Mouse (Mus musculus): ENCODE data around the gene Pip4k2a. TPM values are rescaled to one million over a fixed set of nuclear protein-coding genes. Genes with fewer than 3 reads are reported as not detected.
A peak's percentile ranks its signal among the peaks of the same experiment; 100 is the strongest.
"Not testable (repeated sequence)": the region's sequence is repeated elsewhere in the genome, so short reads cannot be mapped to it uniquely, and the experiment has no call there.

Gene Pip4k2a
- 10 to 100 TPM; 35.5 to 37.2 TPM for total RNA-seq (2021)

GRCm38 (mm10) chr2:18998054-18998478, at the start of gene Pip4k2a, which contains the start of gene 4930426L09Rik:
Gene Pip4k2a, minus strand, starts transcription at chr2:18998126.
Gene 4930426L09Rik, plus strand, starts transcription at chr2:18998343.
- intact Hi-C loops (cut with DNase I) = loop anchor here (5.0 to 10.0 kb wide), 3 partner anchors 83 to 323 kb away; partner anchors contain the start of genes Bmi1 and Commd3
- DNase-seq (ENCODE audit: extremely low spot score in 1 of 2, low spot score in 2 of 2) = peak; percentile 87 to 96

DNA sequence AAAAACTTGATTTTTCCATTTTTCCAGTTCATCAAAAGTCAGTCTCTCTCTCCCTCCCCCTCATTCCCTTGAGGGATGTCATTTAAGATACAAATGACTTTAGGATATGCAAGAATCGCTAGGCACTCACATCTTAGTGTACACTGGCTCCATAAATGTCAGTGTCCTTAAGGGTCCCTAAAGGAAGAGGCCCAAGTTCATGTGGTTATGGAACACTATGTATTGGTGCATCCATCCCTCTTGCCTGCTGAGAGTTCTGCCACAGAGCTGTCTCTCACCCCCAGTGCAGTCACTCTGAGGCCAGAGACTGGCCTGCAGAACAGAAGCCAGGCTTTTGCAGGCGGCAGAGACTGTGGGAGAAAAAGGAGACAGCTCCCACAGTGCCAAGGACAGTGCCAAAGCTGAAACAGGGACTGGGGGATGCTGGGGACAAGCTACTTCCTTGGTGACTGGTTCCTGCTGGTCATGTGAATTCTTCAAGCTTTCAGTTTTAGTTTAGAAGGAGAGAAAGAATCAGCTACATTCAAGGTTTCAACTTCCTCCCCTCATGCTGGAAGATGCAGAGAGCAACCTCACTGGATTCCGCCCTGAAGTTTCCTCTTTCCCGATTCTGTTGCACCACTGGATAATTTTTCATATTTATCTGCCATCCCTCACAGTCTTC, 40.1 kb upstream of the Pip4k2a start:
- no peak for DNase-seq (ENCODE audit: extremely low spot score in 1 of 2, low spot score in 2 of 2)
- intact Hi-C loops (cut with DNase I) = no loop called here

- intact Hi-C loops (cut with DNase I) = no loop called here
- DNase-seq (ENCODE audit: extremely low spot score in 1 of 2, low spot score in 2 of 2) = peak in 1 of 2 experiments; percentile 30
Measured at GRCm38 (mm10) chr2:19037430-19037829, 39.5 kb upstream of the Pip4k2a start.

DNA sequence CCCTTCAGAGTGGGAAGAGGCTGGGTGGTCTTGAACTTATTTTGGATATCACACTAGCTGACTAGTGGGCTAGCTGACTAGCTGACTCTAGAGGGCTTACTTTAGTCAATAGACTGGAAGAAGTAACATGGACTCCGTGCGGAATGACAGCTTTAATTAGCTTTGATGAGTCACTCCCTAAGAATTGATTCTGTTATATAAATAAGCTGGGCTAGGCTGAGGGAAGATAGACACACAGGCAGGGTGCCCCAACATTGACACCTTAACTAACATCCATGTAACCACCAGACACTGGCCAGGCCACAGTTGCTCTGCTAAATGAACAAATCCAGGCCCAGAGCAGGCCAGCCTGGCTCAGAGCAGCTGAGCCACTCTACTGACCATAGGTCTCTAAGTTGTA, 26.9 kb upstream of the Pip4k2a start:
- DNase-seq (ENCODE audit: extremely low spot score in 1 of 2, low spot score in 2 of 2) = no peak
- intact Hi-C loops (cut with DNase I) = no loop called here

DNA sequence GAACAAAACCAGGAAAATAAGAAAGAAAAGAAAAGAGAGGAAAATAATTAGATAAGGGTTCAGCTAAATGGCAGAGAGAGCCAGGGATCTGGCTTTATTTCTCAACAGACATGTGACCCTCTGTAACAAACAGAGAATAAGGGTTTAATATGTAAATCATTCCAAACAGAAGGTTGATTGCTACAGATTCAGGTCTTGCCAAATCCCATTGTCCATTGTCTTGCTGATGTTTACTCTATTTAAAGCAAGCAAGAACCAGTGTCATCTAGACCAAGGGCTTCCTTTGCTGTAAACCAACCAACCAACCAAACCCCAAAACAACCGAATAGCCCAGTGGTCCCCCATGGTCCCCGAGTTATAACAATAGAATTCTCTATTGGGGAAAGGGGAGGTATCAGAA, 20.1 kb upstream of the Pip4k2a start:
- intact Hi-C loops (cut with DNase I) = no loop called here
- no peak for DNase-seq (ENCODE audit: extremely low spot score in 1 of 2, low spot score in 2 of 2)

DNA sequence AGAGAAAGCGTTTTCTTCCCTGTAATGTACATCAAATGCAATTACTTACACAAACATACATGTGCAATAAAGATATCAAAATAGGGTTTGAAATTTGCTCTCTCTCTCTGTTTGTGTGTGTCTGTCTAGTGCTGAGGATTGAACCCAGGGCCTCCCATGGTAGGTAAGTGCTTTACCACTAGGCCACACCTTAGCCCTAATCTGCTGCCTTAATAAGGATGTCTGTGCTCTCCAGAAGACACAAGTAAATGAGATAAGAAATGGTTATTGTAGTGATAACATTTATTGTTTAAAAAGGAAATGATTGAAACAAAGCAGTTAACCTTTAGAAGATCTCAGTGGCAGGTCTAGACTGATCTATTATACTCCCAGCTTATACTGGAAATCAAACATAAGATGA, 18.9 kb upstream of the Pip4k2a start:
- intact Hi-C loops (cut with DNase I) = no loop called here
- DNase-seq (ENCODE audit: extremely low spot score in 1 of 2, low spot score in 2 of 2) = no peak

DNA sequence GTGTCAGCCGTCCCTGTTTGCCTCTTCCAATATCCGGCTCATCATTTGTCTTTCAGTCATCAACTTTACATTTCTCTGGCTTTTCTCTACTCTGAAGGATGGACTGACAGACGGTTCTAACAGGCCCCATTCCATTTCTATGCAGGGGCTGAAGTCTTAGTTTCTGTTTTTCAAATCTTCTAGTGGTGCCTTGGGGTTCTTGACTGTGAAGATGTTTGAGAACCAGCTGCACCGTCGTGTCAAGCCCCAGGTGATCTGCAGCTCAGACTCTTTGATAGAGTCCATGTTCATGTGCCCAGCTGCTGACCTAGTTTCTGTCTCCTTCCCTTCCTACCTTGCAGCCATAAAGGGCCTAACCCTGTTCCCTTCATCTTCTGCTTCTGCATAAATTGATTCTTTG, 18.4 kb upstream of the Pip4k2a start:
- intact Hi-C loops (cut with DNase I) = no loop called here
- DNase-seq (ENCODE audit: extremely low spot score in 1 of 2, low spot score in 2 of 2) = no peak

DNA sequence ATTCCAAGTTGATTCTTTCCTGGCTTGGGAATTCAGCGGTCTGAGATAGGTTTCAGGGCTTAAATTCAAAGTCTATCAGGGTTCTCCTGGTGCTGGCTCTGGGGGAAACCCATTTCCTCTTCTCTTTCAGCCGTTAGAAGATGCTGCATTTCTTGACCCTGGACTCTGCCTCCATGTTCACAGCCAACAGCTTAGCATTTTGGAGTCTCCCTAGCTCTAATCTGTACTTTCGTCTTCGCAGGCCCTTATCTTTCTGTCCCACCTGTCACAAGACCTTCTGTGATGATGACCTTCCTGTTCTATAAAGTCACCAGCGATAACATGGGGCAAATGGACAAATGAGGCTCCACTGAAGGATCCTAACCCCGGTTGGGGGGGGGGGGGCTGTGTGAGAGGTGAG, 13.5 kb upstream of the Pip4k2a start:
- intact Hi-C loops (cut with DNase I) = no loop called here
- no peak for DNase-seq (ENCODE audit: extremely low spot score in 1 of 2, low spot score in 2 of 2)

- intact Hi-C loops (cut with DNase I); DNase-seq (ENCODE audit: extremely low spot score in 1 of 2, low spot score in 2 of 2): not testable (repeated sequence)
Measured at GRCm38 (mm10) chr2:19010541-19010940, 12.6 kb upstream of the Pip4k2a start.

GRCm38 (mm10) chr2:19007580-19007979, 9.7 kb upstream of the Pip4k2a start:
- DNase-seq (ENCODE audit: extremely low spot score in 1 of 2, low spot score in 2 of 2) = no peak
- intact Hi-C loops (cut with DNase I) = no loop called here

DNA sequence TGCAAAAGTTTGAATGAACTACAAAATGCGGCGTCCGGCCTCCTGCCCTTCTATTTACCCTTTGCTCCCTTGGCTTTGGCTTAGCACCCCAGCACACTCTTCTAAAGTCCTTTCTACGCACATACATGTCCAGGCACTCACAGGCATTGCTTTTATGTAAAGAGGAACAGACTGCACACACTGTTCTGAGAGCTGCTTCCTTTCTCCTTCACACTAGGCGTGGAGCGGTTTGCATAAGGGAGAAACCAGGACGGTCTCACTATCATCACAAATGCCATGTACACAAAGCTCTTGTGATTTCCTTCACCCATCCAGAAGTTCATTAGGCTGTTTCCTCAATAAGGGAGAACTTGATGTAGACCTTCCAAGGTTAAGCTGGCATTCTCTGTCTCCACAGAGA, 8.2 kb upstream of the Pip4k2a start:
- DNase-seq (ENCODE audit: extremely low spot score in 1 of 2, low spot score in 2 of 2) = no peak
- intact Hi-C loops (cut with DNase I) = no loop called here

DNA sequence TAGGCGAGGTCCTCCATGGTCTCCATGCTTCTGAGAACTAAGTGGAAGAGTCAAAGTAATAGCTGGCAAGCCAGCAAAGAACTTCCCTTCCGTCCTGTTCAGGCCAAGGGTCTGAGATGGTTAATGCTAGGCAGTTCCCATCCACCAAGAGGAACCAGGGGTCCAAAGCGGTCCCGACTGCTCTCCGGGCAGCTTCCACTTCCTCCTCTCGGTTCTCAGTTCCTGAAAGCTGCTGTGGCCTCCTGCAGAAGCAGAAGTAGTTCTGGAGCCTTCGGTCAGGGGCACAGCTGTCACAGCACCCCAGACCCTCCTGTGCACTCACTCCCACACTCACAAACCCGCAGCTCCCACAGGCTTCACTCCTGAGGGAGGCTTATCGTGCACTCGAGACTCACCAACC, 6.9 kb upstream of the Pip4k2a start:
- DNase-seq (ENCODE audit: extremely low spot score in 1 of 2, low spot score in 2 of 2) = peak; percentile 23 to 41
- intact Hi-C loops (cut with DNase I) = no loop called here

DNA sequence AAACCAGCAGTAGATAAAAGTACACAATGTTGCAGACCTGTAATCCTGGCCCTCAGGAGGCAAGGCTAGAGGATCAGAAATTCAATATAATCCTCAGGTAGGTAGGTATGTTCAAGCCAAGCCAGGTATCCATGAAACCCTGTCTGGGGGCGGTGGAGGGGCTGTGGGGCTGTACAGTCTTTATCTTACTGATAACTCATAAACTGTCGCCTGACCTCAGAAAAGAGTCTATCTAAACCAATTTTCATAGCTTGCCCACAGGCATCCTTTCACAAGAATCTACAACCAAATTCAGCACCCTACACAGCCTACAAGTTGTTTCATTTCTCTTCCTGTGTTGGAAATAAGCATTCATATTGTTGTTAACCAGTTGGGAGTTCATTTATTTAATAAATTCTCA, 1.5 kb upstream of the Pip4k2a start:
- intact Hi-C loops (cut with DNase I) = loop anchor here (5.0 to 10.0 kb wide), 3 partner anchors 85 to 325 kb away; partner anchors contain the start of genes Bmi1 and Commd3
- no peak for DNase-seq (ENCODE audit: extremely low spot score in 1 of 2, low spot score in 2 of 2)

- intact Hi-C loops (cut with DNase I) = loop anchor here (2.0 to 10.0 kb wide), 4 partner anchors 83 to 323 kb away; partner anchors contain the start of genes Bmi1 and Commd3
- peak in 1 of 2 experiments; percentile 69 for DNase-seq (ENCODE audit: extremely low spot score in 1 of 2, low spot score in 2 of 2)
Measured at GRCm38 (mm10) chr2:18997387-18997971, 447 bp downstream of the Pip4k2a start.

GRCm38 (mm10) chr2:18996451-18997211, 1.3 kb downstream of the Pip4k2a start:
- intact Hi-C loops (cut with DNase I) = loop anchor here (2.0 to 10.0 kb wide), 4 partner anchors 82 to 322 kb away; partner anchors contain the start of genes Bmi1 and Commd3
- peak in 1 of 2 experiments; percentile 60 for DNase-seq (ENCODE audit: extremely low spot score in 1 of 2, low spot score in 2 of 2)

DNA sequence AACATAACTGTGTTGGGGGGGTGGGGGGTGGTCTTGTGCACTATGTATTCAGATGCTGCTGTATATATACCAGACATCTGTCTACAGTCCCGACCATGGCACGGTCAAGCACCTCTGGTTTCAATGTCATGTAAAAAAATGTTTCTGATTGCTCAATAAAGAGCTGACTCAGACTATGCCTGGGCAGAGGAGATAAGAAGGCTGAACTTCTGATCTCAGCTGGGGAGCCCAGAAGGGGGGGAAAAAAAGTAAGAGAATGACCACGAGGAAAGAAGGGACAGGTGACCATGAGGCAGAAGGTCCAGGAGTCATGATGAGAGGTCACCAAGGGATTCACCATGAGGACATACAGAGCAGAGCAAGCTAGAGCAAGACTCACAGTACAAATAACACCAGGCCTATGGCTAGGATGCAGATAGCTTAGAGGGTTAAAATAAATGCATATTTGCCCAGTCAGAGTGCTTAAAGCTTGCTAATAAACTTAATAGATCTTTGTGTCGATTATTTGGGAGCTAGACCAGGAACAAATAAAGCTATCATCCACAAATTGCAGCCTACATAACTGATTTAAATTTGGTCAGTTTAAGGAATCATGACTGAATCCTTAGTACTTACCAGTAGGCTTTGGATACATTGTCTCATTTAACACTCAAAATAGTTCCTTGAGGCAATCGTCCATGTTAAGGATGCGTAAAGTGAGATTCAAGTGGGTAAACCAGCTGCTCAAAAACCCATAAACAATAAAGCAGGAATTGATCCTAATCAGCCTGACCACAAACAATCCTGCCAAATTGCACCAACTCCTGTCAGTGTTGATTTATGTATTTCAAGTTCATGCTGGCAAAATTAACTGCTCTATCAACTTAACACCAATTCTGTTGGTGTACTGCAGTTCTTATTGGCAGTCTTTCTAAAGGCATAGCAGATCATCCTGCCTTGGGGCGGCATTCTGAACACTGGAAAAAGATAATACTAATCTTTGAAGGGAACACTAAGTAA, 5.1 kb downstream of the Pip4k2a start:
- intact Hi-C loops (cut with DNase I) = loop anchor here (10.0 kb wide), 2 partner anchors 78 to 318 kb away; partner anchors contain the start of genes Bmi1 and Commd3
- no peak for DNase-seq (ENCODE audit: extremely low spot score in 1 of 2, low spot score in 2 of 2)

DNA sequence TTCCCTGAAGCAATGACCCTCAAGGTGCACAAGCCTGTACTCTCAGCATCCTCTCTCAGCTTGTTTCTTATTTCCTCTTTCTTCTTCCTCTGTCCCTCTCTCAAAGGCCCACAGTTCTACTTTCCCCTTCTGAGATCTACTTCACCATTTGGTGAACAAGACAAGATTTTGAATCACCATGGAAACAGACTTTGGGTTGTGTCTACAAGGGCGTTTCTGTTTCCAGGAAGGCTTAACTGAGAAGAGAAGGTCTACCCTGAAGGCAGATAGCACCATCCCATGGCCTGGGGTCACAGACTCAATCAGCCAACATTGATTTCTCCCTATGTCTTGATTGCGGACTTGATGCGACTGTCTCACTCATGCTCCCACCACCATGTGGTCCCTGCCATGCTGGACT, 9.0 kb downstream of the Pip4k2a start:
- intact Hi-C loops (cut with DNase I) = no loop called here
- no peak for DNase-seq (ENCODE audit: extremely low spot score in 1 of 2, low spot score in 2 of 2)

GRCm38 (mm10) chr2:18985506-18985905, 12.4 kb downstream of the Pip4k2a start:
- intact Hi-C loops (cut with DNase I) = no loop called here
- DNase-seq (ENCODE audit: extremely low spot score in 1 of 2, low spot score in 2 of 2) = no peak
